Mouse (Mus musculus): ENCODE measurements around the gene Cdc14b. TPM values are rescaled to one million over a fixed set of nuclear protein-coding genes. Genes with fewer than 3 reads are reported as not detected.

The Cdc14b gene
- total and polyA plus RNA-seq, 2 experiments from 2014 or later, result 2.3 to 5.5 TPM

DNA sequence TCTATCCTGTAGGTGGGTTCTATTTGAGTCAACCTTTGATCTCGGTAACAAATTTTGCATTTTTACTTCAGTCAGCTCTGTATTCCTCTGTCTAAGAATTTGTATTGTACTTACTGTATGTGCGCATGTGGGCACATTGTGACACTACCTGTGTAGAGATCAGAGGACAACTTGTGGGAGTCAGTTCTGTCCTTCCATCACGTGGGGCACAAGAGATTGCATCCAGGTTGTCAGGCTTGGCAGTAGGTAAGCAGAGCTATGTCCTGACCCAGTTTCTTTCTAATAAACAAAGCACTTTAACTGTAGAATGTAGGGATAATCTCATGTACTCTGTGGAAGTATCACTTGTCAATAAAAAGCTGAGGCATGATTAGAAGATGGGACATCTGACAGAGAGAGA lies 39.0 kb upstream of the Cdc14b start:
- Histone ChIP-seq H3K4me2 (ENCODE audit: low read depth, low read length) (no peak overlapping the region), H3K27me3 (ENCODE audit: insufficient read depth, low read length) (no peaks in the 10 kb centered on the region), H3K27ac (no peak overlapping the region), H3K9me3 (ENCODE audit: low read length) (no peaks in the 10 kb centered on the region), H3K4me1 (ENCODE audit: insufficient read depth, low read length) (no peaks in the 10 kb centered on the region), H3K9ac (replicated peaks; ENCODE audit: low read length) (no peak overlapping the region), H3K36me3 (ENCODE audit: insufficient read depth, low read length) (no peaks in the 10 kb centered on the region), H3K4me3 (ENCODE audit: low read length) (no peak overlapping the region)
- 72% methylated on average over 3 of the region's 3 CpGs for WGBS
- DNase-seq (ENCODE audit: low spot score) (no peak), ATAC-seq (no peak)
- TF ChIP-seq CTCF (IDR thresholded peaks at IDR 0.05; ENCODE audit: low read depth), result no peak

DNA sequence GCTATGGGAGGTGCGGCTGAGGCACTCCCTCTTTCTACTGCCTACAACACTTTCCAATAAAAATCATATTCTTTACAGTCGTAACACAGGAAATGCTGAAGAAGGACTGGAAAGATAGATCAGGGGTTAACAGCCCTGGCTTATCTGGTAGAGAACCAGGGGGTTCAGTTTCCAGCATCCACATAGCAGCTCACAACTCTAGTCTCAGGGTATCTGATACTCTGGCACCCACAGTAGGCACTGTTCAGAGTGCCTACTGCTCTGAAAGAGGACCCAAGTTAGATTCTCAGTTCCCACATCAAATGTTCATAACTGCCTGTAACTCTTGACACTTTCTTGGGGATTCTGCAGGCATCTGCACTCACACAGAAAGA lies 37.8 kb upstream of the Cdc14b start:
- Histone ChIP-seq H3K4me3 (ENCODE audit: low read length) (peak overlapping the region; percentile 68), H3K4me2 (ENCODE audit: low read depth, low read length) (peak overlapping the region; percentile 55), H3K36me3 (ENCODE audit: insufficient read depth, low read length) (no peaks in the 10 kb centered on the region), H3K9ac (replicated peaks; ENCODE audit: low read length) (peak overlapping the region; percentile 62), H3K27me3 (ENCODE audit: insufficient read depth, low read length) (no peaks in the 10 kb centered on the region), H3K9me3 (ENCODE audit: low read length) (no peaks in the 10 kb centered on the region), H3K4me1 (ENCODE audit: insufficient read depth, low read length) (no peaks in the 10 kb centered on the region), H3K27ac (peak overlapping the region; percentile 45; the same call in 1 of the 2 replicates)
- no peak for TF ChIP-seq CTCF (IDR thresholded peaks at IDR 0.05; ENCODE audit: low read depth)
- DNase-seq (ENCODE audit: low spot score) (no peak), ATAC-seq (peak; percentile 58; the same call in 1 of the 2 replicates)
- 2% methylated on average over 2 of the region's 2 CpGs for WGBS

DNA sequence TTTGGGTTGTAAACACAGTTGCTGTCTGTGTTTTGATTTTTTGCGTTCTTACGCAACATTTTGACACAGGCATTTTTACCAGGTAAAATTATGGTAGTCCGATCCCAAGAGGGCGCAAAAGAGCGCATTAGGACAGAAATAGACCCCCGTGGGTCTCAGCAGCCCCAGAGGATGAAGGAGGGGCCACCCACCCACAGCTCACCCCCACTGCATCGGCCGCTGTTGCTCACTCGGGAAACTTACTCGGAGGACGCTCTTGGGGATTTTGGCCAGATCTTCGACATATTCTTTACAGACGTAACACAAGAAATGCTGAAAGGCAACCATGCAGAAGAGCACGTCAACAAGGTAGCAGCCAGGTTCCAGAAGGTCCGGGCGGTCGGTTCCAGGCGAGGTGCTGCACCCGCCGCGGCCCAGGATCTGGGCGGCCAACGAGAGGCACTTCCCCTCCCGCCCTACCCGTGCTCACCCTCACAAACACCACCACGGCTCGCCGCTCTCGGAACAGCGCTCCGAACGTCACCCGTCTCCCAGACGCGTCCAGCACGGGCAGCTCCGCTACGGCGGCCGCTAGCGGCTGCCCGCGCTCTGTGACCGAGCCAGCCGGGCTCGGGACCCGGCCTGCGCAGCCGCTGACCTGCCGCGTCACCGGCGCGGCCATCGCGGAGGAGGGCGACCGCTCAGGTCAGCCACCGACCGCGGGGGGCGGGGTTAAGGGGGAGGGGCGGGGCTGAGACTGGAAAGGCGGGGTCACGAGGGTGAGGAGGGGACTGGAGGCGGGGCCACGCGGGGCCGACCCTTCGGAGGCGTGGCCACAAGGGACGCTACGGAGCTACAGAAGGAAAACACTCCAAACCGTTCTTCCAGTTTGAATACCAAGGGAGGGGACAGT lies 37.2 kb upstream of the Cdc14b start, which contains the start of gene Aaed1:
Aaed1 (minus strand) TSS at position 687 of the 892 bp plus-strand sequence.
- no peaks in the 10 kb centered on the region for H3K9me3 ChIP-seq (ENCODE audit: low read length)
- peak within 1 kb of the TSS; percentile 68 for H3K4me3 ChIP-seq (ENCODE audit: low read length)
- peak; percentile 95 for ATAC-seq
- peak within 1 kb of the TSS; percentile 62 for H3K9ac ChIP-seq (replicated peaks; ENCODE audit: low read length)
- H3K27ac ChIP-seq, result peak within 1 kb of the TSS; percentile 87
- H3K4me2 ChIP-seq (ENCODE audit: low read depth, low read length), result peak within 1 kb of the TSS; percentile 55
- 1% methylated on average over 70 of the region's 74 CpGs for WGBS
- no peaks in the 10 kb centered on the region for H3K27me3 ChIP-seq (ENCODE audit: insufficient read depth, low read length)
- DNase-seq (ENCODE audit: low spot score), result peak; percentile 93
- peak; percentile 54 for TF ChIP-seq CTCF (IDR thresholded peaks at IDR 0.05; ENCODE audit: low read depth)
- peaks cover 4% of the 10 kb centered on the region; the same call in 1 of the 2 replicates for H3K36me3 ChIP-seq (ENCODE audit: insufficient read depth, low read length)
- no peaks in the 10 kb centered on the region for H3K4me1 ChIP-seq (ENCODE audit: insufficient read depth, low read length)

DNA sequence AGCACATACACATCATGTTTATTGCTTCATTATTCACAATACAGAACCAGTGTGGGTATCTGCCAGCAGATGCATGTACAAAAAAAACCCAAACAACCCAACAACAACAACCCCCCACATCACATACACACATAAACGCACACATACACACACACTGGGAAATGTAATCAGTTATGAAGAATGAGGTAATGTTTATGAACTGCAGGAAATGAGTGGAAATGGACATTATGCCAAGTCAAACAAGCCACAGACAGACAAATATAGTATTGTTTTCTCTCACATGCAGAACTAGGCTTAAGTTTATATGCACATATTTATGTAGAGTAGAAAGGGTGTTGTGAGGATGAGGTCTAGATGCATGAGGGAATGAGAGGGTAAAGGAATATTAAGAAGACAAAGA lies 36.2 kb upstream of the Cdc14b start:
- peaks cover 7% of the 10 kb centered on the region; the same call in 1 of the 2 replicates for H3K36me3 ChIP-seq (ENCODE audit: insufficient read depth, low read length)
- peak overlapping the region; percentile 55 for H3K4me2 ChIP-seq (ENCODE audit: low read depth, low read length)
- H3K9ac ChIP-seq (replicated peaks; ENCODE audit: low read length), result no peak overlapping the region
- no peak for TF ChIP-seq CTCF (IDR thresholded peaks at IDR 0.05; ENCODE audit: low read depth)
- no peak for ATAC-seq
- peak overlapping the region; percentile 68 for H3K4me3 ChIP-seq (ENCODE audit: low read length)
- no peaks in the 10 kb centered on the region for H3K4me1 ChIP-seq (ENCODE audit: insufficient read depth, low read length)
- H3K9me3 ChIP-seq (ENCODE audit: low read length), result no peaks in the 10 kb centered on the region
- no peak overlapping the region for H3K27ac ChIP-seq
- WGBS, result 76% methylated on average over 1 of the region's 1 CpGs
- DNase-seq (ENCODE audit: low spot score), result no peak
- no peaks in the 10 kb centered on the region for H3K27me3 ChIP-seq (ENCODE audit: insufficient read depth, low read length)

DNA sequence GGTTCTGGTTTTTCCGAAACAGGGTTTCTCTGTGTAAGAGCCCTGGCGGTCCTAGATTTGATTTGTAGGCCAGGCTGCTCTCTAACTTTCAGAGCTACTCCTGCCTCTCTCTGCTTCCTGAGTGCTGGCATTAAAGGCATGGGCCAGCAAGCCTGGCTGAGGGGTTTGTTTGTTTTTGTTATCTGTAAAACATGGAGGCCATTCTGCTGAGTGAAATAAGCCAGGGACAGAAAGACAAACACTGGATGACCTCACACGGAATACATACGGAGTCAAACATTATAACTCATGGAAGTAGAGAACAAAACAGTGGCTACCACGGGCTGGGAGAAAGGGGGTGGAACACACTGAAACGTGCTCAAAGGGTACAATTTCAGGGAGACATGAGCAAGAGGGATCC lies 35.5 kb upstream of the Cdc14b start:
- Histone ChIP-seq H3K4me3 (ENCODE audit: low read length) (no peak overlapping the region), H3K9ac (replicated peaks; ENCODE audit: low read length) (no peak overlapping the region), H3K9me3 (ENCODE audit: low read length) (no peaks in the 10 kb centered on the region), H3K27me3 (ENCODE audit: insufficient read depth, low read length) (no peaks in the 10 kb centered on the region), H3K27ac (no peak overlapping the region), H3K4me2 (ENCODE audit: low read depth, low read length) (no peak overlapping the region), H3K4me1 (ENCODE audit: insufficient read depth, low read length) (no peaks in the 10 kb centered on the region), H3K36me3 (ENCODE audit: insufficient read depth, low read length) (peaks cover 7% of the 10 kb centered on the region; the same call in 1 of the 2 replicates)
- ATAC-seq (no peak), DNase-seq (ENCODE audit: low spot score) (no peak)
- 91% methylated on average over 6 of the region's 6 CpGs for WGBS
- no peak for TF ChIP-seq CTCF (IDR thresholded peaks at IDR 0.05; ENCODE audit: low read depth)

DNA sequence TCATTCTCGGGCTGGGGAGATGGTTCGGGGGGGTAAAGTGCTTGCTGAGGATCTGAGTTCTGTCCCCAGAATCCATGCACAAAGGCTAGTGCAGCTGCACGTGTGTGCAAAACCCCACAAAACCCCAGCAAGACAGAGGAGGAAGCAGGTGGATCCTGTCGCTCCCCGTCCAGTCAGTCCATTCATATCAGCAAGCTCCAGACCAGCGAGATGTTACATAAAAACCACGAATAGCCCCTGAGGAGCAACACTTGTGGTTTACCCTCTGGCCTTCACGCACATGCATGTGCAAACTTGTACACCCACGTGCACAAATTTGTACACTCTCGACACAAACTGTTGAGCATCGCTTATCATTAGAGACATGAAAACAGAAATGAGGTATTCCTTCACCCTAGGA lies 34.8 kb upstream of the Cdc14b start:
- Histone ChIP-seq H3K27me3 (ENCODE audit: insufficient read depth, low read length) (no peaks in the 10 kb centered on the region), H3K4me3 (ENCODE audit: low read length) (no peak overlapping the region), H3K27ac (no peak overlapping the region), H3K9ac (replicated peaks; ENCODE audit: low read length) (no peak overlapping the region), H3K36me3 (ENCODE audit: insufficient read depth, low read length) (peaks cover 7% of the 10 kb centered on the region; the same call in 1 of the 2 replicates), H3K9me3 (ENCODE audit: low read length) (no peaks in the 10 kb centered on the region), H3K4me1 (ENCODE audit: insufficient read depth, low read length) (no peaks in the 10 kb centered on the region), H3K4me2 (ENCODE audit: low read depth, low read length) (no peak overlapping the region)
- no peak for TF ChIP-seq CTCF (IDR thresholded peaks at IDR 0.05; ENCODE audit: low read depth)
- WGBS, result 84% methylated on average over 11 of the region's 11 CpGs
- DNase-seq (ENCODE audit: low spot score) (no peak), ATAC-seq (no peak)

DNA sequence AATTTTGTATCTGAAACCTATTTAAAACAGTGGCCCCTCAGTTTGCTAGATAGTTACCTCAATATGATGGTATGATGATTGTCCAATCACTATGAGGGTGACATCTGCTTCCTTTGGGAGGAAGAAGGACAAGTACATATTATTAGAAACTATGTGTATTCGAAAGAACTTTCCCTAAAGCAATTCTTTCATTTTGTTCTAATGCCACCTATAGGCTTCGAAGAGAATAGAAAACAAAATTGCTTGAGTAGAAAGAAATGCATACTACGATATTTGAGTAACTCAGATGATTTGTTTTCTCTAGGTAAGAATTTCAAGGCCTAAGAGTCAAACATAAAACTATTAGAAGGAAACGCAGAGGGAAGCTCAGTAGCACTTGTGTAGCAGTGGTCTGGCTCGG lies 33.9 kb upstream of the Cdc14b start:
- ATAC-seq (no peak), DNase-seq (ENCODE audit: low spot score) (peak; percentile 30)
- H3K4me3 ChIP-seq (ENCODE audit: low read length), result no peak overlapping the region
- no peaks in the 10 kb centered on the region for H3K27me3 ChIP-seq (ENCODE audit: insufficient read depth, low read length)
- H3K9me3 ChIP-seq (ENCODE audit: low read length), result no peaks in the 10 kb centered on the region
- H3K36me3 ChIP-seq (ENCODE audit: insufficient read depth, low read length), result peaks cover 7% of the 10 kb centered on the region; the same call in 1 of the 2 replicates
- H3K27ac ChIP-seq, result no peak overlapping the region
- no peaks in the 10 kb centered on the region for H3K4me1 ChIP-seq (ENCODE audit: insufficient read depth, low read length)
- H3K4me2 ChIP-seq (ENCODE audit: low read depth, low read length), result no peak overlapping the region
- H3K9ac ChIP-seq (replicated peaks; ENCODE audit: low read length), result no peak overlapping the region
- peak; percentile 45 for TF ChIP-seq CTCF (IDR thresholded peaks at IDR 0.05; ENCODE audit: low read depth)
- 58% methylated on average over 5 of the region's 5 CpGs for WGBS
